Mouse (Mus musculus): ENCODE data around the gene Nudt6.

GRCm38 (mm10) chr3:37397646-37398045 lies 22.4 kb downstream of the Nudt6 start:
- TF ChIP-seq POLR2A (IDR thresholded peaks at IDR 0.05; ENCODE audit: insufficient read depth, low read length) = no peak
- no peak for TF ChIP-seq CTCF (IDR thresholded peaks at IDR 0.05; ENCODE audit: low read depth, low read length)
- no peak for TF ChIP-seq EP300 (IDR thresholded peaks at IDR 0.05; ENCODE audit: insufficient read depth, low read depth, low read length)
